Mouse (Mus musculus): ENCODE measurements around the gene Gm2001. TPM values are rescaled to one million over a fixed set of nuclear protein-coding genes. Genes with fewer than 3 reads are reported as not detected.

Gm2001 gene
- not detected for polyA plus RNA-seq (2017; shearing (Covaris generic))

GRCm38 (mm10) chr12:87842239-87842638 lies at the start of gene Gm2001:
TSS of gene Gm2001 (minus strand) at chr12:87842339.

GRCm38 (mm10) chr12:87873772-87874171 lies 31.6 kb upstream of the Gm2001 start, which contains the start of gene Gm2016:
TSS of gene Gm2016 (plus strand) at chr12:87874072.

DNA sequence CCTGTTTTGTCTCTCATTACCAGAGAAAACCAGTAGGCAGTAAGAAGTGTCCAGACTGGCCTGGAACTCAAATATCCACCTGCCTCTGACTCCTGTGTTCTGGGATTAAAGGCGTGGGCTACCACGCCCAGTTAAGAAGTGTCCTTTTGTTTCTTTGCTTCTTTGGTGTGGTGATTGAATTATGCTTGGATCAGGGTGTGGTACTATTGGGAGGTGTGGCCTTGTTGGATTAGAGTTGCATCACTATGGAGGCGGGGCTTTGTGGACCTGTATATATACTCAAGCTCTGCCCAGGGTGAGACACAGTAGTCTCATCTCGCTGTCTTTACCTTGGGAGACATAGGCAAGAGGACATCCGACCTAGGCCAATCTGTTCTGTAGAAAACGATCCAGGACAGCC lies 25.9 kb downstream of the Gm2001 start, which contains the start of gene BB287469:
Gene BB287469 (plus strand): TSS at position 301 of the 400 bp plus-strand sequence.

DNA sequence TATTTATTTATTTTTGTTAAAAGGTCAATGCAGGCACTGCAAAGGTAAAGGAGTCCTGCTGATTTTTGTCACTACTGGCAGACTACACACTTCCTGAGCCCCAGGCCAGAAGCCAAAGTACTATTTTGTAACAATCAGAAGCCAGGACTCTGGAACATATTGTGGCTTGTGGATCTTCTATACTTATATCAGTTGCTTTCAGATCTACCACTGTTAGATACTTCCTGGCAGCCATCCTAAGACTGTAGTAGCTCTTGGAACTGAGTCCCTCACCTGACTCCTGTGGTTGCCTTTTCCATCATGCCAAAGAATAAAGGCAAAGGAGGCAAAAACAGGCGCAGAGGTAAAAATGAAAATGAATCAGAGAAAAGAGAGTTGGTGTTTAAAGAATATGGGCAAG lies 46.9 kb downstream of the Gm2001 start, which contains the start of gene Gm21936:
Gene Gm21936 (plus strand): TSS at position 301 of the 400 bp plus-strand sequence.

Other genes starting within 250 kb of the Gm2001 start
- not detected for gene Oog1, start 239.7 kb downstream of the Gm2001 start, polyA plus RNA-seq (2017; shearing (Covaris generic))
- gene Gm4027, start 223.5 kb downstream of the Gm2001 start, polyA plus RNA-seq (2017; shearing (Covaris generic)): not detected
- not detected for gene Gm16381, start 197.7 kb downstream of the Gm2001 start, polyA plus RNA-seq (2017; shearing (Covaris generic))
- not detected for gene Gm21319, start 66.6 kb downstream of the Gm2001 start, polyA plus RNA-seq (2017; shearing (Covaris generic))
- not detected for gene Gm21936, start 46.8 kb downstream of the Gm2001 start, polyA plus RNA-seq (2017; shearing (Covaris generic))
- gene BB287469, start 25.8 kb downstream of the Gm2001 start, polyA plus RNA-seq (2017; shearing (Covaris generic)): not detected
- not detected for gene Gm2016, start 31.7 kb upstream of the Gm2001 start, polyA plus RNA-seq (2017; shearing (Covaris generic))
- gene Gm2022, start 53.0 kb upstream of the Gm2001 start, polyA plus RNA-seq (2017; shearing (Covaris generic)): not detected
- gene Gm2035, start 77.5 kb upstream of the Gm2001 start, polyA plus RNA-seq (2017; shearing (Covaris generic)): not detected
- not detected for gene Gm2042, start 111.7 kb upstream of the Gm2001 start, polyA plus RNA-seq (2017; shearing (Covaris generic))
- not detected for gene Gm2075, start 169.5 kb upstream of the Gm2001 start, polyA plus RNA-seq (2017; shearing (Covaris generic))
- not detected for gene Gm6803, start 176.4 kb upstream of the Gm2001 start, polyA plus RNA-seq (2017; shearing (Covaris generic))
- not detected for gene Gm2056, start 184.7 kb upstream of the Gm2001 start, polyA plus RNA-seq (2017; shearing (Covaris generic))
- not detected for gene Gm16368, start 241.4 kb upstream of the Gm2001 start, polyA plus RNA-seq (2017; shearing (Covaris generic))

Measured in activated CD4-positive, CD25-positive, alpha-beta regulatory T cell, adult 9 weeks (primary cell).